Mouse (Mus musculus) cerebellum, adult 18-20 months (tissue): ENCODE results near the gene P2rx1.

ENCODE experiments used
- DNase-seq, 2 experiments: peaks; one replicate each; pipeline ENCODE4 v3.0.0; 2021

P2rx1 gene

DNA sequence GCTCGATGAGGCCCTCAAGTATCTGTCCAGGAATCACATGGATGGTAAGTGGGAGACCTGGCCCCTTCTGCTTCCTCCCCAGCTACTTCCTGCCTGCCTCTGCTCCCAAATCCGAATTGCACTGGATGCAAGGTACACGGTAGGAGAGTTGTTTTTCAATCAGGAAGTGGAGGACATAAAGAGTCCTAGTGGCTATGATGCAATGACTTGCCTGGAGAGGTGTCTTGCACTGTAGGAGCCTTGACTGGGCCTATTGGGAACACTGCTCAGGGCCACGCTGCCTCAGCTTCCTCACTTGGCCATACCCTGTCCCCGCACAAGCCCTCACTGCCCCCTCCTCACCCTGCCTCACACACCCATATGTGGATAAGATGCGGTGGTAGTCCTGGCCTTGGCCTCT is 9.9 kb upstream of the P2rx1 start:
- DNase-seq, result no peak

GRCm38 (mm10) chr11:72990688-72991087 is 8.2 kb upstream of the P2rx1 start:
- no peak for DNase-seq

DNA sequence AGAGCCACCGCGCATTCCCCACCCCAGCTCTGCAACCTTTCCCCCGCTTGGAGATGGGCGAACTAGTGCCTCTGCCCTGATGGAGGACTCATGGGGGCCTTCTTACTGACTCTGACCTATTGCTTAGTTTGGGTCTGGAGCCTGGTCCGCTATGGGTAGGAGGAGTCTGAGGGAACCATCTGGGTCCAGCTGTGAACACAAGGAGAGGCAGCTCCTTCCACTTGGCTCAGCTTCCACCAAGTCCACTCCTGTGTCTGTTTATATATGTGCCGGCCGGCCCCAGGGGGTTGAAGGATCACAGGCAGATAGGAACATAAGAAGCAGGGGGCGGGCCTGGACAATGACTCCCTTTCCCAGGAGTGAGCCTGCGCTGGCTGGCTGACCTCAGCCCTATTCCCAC is 6.9 kb upstream of the P2rx1 start:
- no peak for DNase-seq

DNA sequence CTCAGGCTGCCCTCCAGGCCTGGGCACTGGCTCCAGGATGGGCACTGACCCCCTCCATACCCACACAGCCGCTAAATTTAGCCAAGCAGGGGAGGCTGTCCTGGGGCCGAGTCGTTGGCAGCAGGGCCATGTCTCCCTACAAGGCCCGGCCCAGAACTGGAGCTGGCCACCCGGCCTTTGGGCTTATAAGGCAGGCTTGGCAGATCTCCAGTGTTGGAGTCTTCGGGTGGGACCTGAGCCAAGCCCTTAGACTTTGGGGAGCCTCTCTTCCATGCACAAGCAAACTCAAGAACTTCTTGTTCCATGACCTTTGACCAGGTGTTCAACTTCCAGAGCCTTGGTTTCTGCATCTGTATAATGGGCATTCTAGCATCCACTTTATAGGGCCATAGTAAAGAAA is 2.6 kb upstream of the P2rx1 start:
- no peak for DNase-seq

GRCm38 (mm10) chr11:72996781-72997180 is 2.1 kb upstream of the P2rx1 start:
- DNase-seq, result no peak

DNA sequence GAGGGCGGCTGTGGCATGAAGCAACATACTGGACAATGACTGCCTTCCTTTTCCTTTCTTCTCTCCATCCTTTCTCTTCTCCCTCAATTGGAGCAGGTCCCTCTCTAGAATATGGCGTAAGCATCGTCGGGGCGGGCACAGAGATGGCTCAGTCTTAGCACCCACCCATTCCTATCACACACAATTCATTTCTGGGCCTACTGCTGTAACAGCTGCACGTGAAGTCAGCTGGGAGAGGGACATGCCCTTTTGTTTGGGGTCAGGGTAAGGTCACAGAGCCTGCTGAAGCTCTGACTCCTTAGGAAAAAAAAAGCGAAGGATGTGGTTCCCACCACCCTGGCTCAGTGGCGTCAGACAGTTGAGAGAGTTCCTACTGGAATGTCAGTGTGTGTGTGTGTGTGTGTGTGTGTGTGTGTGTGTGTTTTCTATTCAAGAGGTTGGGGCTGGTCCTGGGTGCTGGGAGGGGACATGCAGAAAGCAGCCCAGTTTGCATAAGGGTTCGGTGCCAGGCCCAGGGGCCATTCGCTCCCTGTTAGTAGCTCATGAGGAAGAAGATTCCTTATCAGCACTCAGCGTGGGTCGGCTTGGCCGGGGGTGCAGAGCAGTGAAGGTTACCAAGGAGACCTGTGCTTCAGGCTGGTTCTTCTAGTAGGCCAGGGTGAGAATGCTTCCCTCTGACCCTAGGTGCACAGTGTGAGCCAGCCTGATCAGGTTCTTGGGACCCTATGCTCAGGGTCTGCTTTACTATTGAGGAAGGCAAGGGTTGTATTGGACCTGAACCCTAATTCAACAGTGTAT is 1.2 kb upstream of the P2rx1 start:
- DNase-seq, result no peak

DNA sequence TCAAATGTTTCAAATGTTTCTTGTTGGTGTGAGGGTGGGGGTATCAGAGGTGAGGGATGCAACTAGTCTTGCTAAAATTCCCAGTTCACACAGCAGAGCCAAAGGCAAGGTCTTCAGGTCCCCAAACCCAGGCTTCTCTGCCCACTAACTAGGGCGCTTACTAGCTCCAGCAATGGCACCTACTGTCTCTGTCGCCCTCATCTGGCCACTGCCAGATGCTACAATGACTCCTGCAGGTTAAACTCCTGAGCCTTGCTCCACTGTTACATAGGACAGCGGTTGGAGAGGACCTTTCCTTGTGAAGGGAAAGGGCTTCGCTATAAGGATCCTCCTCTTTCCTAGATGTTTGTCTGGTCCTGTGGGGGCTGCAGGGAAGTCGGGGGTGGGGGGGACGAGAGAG is 2.1 kb downstream of the P2rx1 start:
- DNase-seq, result peak; percentile 62 to 64

DNA sequence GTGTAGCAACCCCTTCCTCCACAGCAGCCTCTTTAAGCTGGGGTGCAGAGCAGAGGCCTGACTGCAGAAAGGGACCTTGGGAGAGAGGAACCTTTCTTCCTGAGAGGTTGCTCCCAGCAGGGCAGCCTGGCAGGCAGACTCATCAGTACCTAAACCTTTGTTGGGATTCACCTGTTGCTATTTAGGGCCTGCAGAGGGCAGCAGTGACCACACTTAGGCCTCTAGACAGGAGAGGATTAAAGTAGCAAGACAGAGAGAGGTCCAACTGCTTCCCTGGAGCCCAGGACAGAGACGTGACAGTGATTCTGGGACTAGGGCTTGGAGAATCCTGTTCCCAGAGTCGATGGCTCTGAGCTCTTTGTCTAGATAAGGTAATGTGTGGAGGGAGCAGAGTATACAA is 7.5 kb downstream of the P2rx1 start:
- DNase-seq, result peak; percentile 79 to 80

DNA sequence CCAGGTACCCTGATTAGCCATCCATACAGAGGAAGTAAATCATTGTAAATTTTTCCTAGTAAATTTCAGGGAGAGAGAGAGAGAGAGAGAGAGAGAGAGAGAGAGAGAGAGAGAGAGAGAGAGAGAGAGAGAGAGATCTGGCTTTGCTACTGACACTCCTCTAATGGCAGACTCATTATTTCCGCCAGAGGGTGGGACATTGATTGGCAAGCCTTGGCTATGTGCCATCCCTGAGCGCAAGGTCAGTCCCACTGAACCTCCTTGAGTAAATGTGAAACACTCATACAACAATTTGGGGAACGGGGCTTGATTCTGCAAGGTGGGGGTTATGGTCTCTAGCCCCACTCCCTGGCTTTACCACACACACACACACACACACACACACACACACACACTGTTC is 8.2 kb downstream of the P2rx1 start:
- DNase-seq, result peak in 1 of 2 experiments; percentile 16

- DNase-seq, result peak; percentile 53 to 64
Measured at GRCm38 (mm10) chr11:73007698-73008481, 9.0 kb downstream of the P2rx1 start.

DNA sequence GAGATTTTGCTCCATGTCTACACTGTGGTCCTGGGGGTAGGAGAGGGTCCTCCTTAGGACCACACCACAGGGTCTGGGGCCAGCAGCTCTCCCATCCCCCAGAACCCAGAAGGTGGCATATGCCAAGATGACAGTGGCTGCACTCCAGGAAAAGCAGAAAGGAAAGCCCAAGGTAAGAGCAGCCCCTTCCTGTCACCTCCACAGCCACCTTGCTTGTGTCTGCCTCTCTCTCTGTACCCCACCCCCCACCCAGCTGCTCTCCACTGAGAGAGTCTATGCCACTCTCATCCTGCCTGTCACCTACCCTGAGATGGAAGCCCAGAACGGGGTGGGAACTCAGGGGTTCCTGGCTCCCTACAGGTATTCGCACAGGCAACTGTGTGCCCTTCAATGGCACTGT is 9.9 kb downstream of the P2rx1 start:
- DNase-seq, result no peak

- peak; percentile 78 to 80 for DNase-seq
Measured at GRCm38 (mm10) chr11:73009531-73010274, 10.8 kb downstream of the P2rx1 start.

GRCm38 (mm10) chr11:73013981-73014380 is 15.1 kb downstream of the P2rx1 start:
- no peak for DNase-seq

- peak; percentile 81 to 84 for DNase-seq
Measured at GRCm38 (mm10) chr11:73014831-73015344, 16.0 kb downstream of the P2rx1 start.

GRCm38 (mm10) chr11:73015391-73016102 is 16.6 kb downstream of the P2rx1 start:
- DNase-seq, result peak; percentile 79 to 82

DNA sequence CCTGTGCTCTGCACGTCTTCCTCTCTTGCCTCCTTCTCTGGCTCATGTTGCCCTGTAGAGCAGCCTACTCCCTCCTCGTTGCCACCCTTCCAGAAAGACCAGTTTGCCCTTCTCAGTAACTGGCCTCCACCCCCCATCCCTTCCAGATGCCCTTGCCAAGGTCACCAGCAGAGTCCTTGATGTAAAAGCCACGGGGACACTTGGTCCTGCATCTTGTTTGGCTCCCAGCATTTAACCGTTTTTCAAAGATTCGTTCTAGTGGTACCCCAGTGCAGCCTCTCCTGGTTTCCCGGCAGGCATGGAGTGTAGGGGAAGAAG is 17.2 kb downstream of the P2rx1 start:
- DNase-seq, result no peak

DNA sequence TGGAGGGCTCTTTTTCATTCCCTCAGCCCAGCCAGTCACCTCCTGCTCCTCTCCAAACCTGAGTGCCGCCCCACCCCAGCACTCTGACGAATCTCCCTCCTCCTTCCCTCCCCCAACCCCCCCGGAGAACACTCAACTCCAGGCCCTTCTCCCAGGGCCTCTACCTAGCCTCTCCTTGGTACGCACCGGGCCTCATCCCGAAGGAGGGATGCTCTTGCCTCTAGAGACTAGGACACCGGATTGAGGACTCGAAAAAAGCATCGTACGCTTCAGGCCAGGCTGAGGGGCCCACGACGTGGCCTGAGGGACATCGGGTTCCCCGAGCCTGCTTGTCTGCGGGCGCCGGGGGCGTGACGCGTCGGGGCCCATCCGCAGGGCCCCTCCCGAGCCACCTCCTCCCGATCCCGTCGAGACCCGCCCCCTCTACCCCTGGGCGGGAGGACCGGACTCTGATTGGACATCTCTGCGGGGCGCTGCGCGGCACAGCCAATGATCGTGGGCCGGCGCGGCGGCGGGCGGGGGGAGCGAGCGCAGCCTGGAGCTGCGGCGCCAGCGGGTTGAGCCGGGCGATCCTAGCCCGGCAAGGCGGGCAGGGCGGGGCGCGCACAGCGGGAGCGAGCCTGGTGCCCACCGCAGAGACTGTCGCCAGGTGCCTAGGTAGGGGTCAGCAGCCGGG is 19.7 kb downstream of the P2rx1 start, which contains the start of gene Camkk1:
Gene Camkk1, plus strand, starts transcription at position 538 of the 676 bp plus-strand sequence.
- DNase-seq, result peak; percentile 98

- peak; percentile 67 to 68 for DNase-seq
Measured at GRCm38 (mm10) chr11:73019147-73019795, 20.4 kb downstream of the P2rx1 start.

- DNase-seq, result peak; percentile 32 to 40
Measured at GRCm38 (mm10) chr11:73020953-73021800, 22.3 kb downstream of the P2rx1 start.

DNA sequence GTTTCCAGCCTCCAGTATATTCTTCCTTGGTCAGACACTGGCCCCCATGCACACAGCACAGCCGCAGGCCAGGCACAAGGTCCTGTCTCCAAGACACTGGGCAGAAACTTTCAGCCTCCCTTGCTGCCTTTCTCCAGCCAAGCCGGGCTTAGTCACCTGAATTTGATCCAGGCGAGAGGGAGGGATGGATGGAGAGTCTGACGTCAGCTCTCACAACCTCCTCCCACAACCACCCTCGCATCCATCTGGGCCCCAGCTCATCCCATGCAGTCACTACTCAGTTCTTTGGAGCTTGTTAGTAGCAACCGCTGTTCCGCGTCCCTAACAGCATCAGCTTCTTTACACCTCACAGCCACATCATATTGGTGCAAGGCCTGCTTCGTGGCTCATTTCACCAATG is 24.2 kb downstream of the P2rx1 start:
- peak; percentile 78 to 90 for DNase-seq
